Mouse (Mus musculus) retina, postnatal 7 days (tissue): ENCODE data around the gene Fer1l5.

Source experiments
- DNase-seq: peaks from one replicate; pipeline ENCODE4 v3.0.0-alpha.2; 2012; ENCODE audit warnings: low read depth, low spot score

The Fer1l5 gene

GRCm38 (mm10) chr1:36371934-36372845 lies at the start of gene Fer1l5:
TSS of gene Fer1l5 (plus strand) at chr1:36372291.
- DNase-seq, result no peak

GRCm38 (mm10) chr1:36323076-36323475 lies 49.0 kb upstream of the Fer1l5 start:
- no peak for DNase-seq

GRCm38 (mm10) chr1:36323746-36324448 lies 48.2 kb upstream of the Fer1l5 start:
- DNase-seq, result peak; percentile 49

GRCm38 (mm10) chr1:36325900-36326321 lies 46.2 kb upstream of the Fer1l5 start:
- DNase-seq, result no peak

GRCm38 (mm10) chr1:36326815-36327214 lies 45.3 kb upstream of the Fer1l5 start:
- DNase-seq, result no peak

- DNase-seq, result no peak
Measured at GRCm38 (mm10) chr1:36331743-36332142, 40.3 kb upstream of the Fer1l5 start.

GRCm38 (mm10) chr1:36332955-36333887 lies 38.9 kb upstream of the Fer1l5 start:
- no peak for DNase-seq

GRCm38 (mm10) chr1:36342547-36342946 lies 29.5 kb upstream of the Fer1l5 start:
- DNase-seq, result no peak

GRCm38 (mm10) chr1:36352351-36352750 lies 19.7 kb upstream of the Fer1l5 start:
- DNase-seq, result no peak

GRCm38 (mm10) chr1:36356955-36357695 lies 15.0 kb upstream of the Fer1l5 start:
- no peak for DNase-seq

- DNase-seq, result no peak
Measured at GRCm38 (mm10) chr1:36367698-36368097, 4.4 kb upstream of the Fer1l5 start.

GRCm38 (mm10) chr1:36368112-36368968 lies 3.8 kb upstream of the Fer1l5 start:
- DNase-seq, result no peak

GRCm38 (mm10) chr1:36368969-36369645 lies 3.0 kb upstream of the Fer1l5 start, which contains the start of gene Kansl3:
TSS of gene Kansl3 (minus strand) at chr1:36369181.
- DNase-seq, result peak; percentile 89

- DNase-seq, result no peak
Measured at GRCm38 (mm10) chr1:36370918-36371317, 1.2 kb upstream of the Fer1l5 start.

GRCm38 (mm10) chr1:36378880-36379279 lies 6.8 kb downstream of the Fer1l5 start:
- DNase-seq, result no peak

- no peak for DNase-seq
Measured at GRCm38 (mm10) chr1:36379582-36379981, 7.5 kb downstream of the Fer1l5 start.

- no peak for DNase-seq
Measured at GRCm38 (mm10) chr1:36397041-36397440, 24.9 kb downstream of the Fer1l5 start.

- no peak for DNase-seq
Measured at GRCm38 (mm10) chr1:36401509-36401908, 29.4 kb downstream of the Fer1l5 start.

GRCm38 (mm10) chr1:36404531-36404930 lies 32.4 kb downstream of the Fer1l5 start:
- no peak for DNase-seq
